Mouse (Mus musculus) bone marrow macrophage, adult 2 months (primary cell): ENCODE measurements around the gene Sema3g. TPM values are rescaled to one million over a fixed set of nuclear protein-coding genes. Genes with fewer than 3 reads are reported as not detected.
A peak's percentile ranks its signal among the peaks of the same experiment; 100 is the strongest.

Source experiments
- H3K27ac ChIP-seq: 2 replicates; pipeline ENCODE4 v1.5.1; 2012; ENCODE audit warnings: low read depth, low read length; ENCODE audit not compliant: insufficient read depth
- H3K4me1 ChIP-seq: 2 replicates; pipeline ENCODE4 v1.6.1; 2012; ENCODE audit warnings: low read length; ENCODE audit not compliant: control insufficient read depth, insufficient read depth
- H3K4me3 ChIP-seq: 2 replicates; pipeline ENCODE4 v1.5.1; 2012; ENCODE audit warnings: mild to moderate bottlenecking, low read length, moderate library complexity; ENCODE audit not compliant: insufficient read depth
- CTCF ChIP-seq: IDR thresholded peaks from 2 replicates; pipeline ENCODE4 v1.5.1; 2012; ENCODE audit warnings: low read depth, mild to moderate bottlenecking, low read length, moderate library complexity
- POLR2A ChIP-seq: IDR thresholded peaks from 2 replicates; pipeline ENCODE4 v1.6.1; 2012; ENCODE audit warnings: mild to moderate bottlenecking, low read depth, low read length, borderline replicate concordance
- polyA plus RNA-seq: library from polyadenylated mRNA; stranded (reverse); fragments of >200 nt; gene quantifications from 2 replicates; pipeline ENCODE4 v1.2.4, GENCODE M21; 2012; ENCODE audit not compliant: missing spikeins, insufficient read depth, insufficient read length

Sema3g gene
- polyA plus RNA-seq, 1 experiment: not detected

- TF ChIP-seq POLR2A: peak; percentile 12; the same call in 1 of the 2 replicates
- no peak for TF ChIP-seq CTCF
- Histone ChIP-seq H3K4me3 (peak overlapping the region; percentile 93), H3K4me1 (peaks cover 8% of the 10 kb centered on the region), H3K27ac (peak overlapping the region; percentile 70)
These were observed 11.1 kb upstream of the Sema3g start for GRCm38 (mm10) chr14:31206472-31206981.

GRCm38 (mm10) chr14:31207070-31207830 lies 10.4 kb upstream of the Sema3g start:
- TF ChIP-seq POLR2A (no peak), CTCF (no peak)
- H3K4me3 ChIP-seq: peak overlapping the region; percentile 67
- H3K4me1 ChIP-seq: peaks cover 8% of the 10 kb centered on the region
- H3K27ac ChIP-seq: no peak overlapping the region; the same call in 1 of the 2 replicates

GRCm38 (mm10) chr14:31208084-31208483 lies 9.6 kb upstream of the Sema3g start, which contains the start of gene Tnnc1:
Gene Tnnc1, plus strand, starts transcription at chr14:31208312.
- TF ChIP-seq CTCF (no peak), POLR2A (no peak)
- peak within 1 kb of the TSS; percentile 67 for H3K4me3 ChIP-seq
- no peak within 1 kb of the TSS for H3K27ac ChIP-seq
- peaks cover 8% of the 10 kb centered on the region for H3K4me1 ChIP-seq

GRCm38 (mm10) chr14:31209133-31209557 lies 8.5 kb upstream of the Sema3g start:
- Histone ChIP-seq H3K4me1 (peaks cover 8% of the 10 kb centered on the region), H3K27ac (no peak overlapping the region), H3K4me3 (no peak overlapping the region)
- TF ChIP-seq CTCF (no peak), POLR2A (no peak)

- Histone ChIP-seq H3K4me3 (no peak overlapping the region), H3K27ac (no peak overlapping the region), H3K4me1 (peaks cover 3% of the 10 kb centered on the region)
- TF ChIP-seq CTCF: no peak
- no peak for TF ChIP-seq POLR2A
These were observed 5.8 kb upstream of the Sema3g start for GRCm38 (mm10) chr14:31211854-31212253.

GRCm38 (mm10) chr14:31212499-31212898 lies 5.2 kb upstream of the Sema3g start:
- Histone ChIP-seq H3K4me1 (no peaks in the 10 kb centered on the region), H3K4me3 (no peak overlapping the region), H3K27ac (no peak overlapping the region)
- TF ChIP-seq CTCF: no peak
- TF ChIP-seq POLR2A: no peak

- no peaks in the 10 kb centered on the region for H3K4me1 ChIP-seq
- no peak overlapping the region for H3K27ac ChIP-seq
- TF ChIP-seq CTCF (no peak), POLR2A (no peak)
- H3K4me3 ChIP-seq: no peak overlapping the region
These were observed 3.8 kb upstream of the Sema3g start for GRCm38 (mm10) chr14:31213868-31214267.

- no peak overlapping the region for H3K4me3 ChIP-seq
- TF ChIP-seq CTCF: no peak
- TF ChIP-seq POLR2A: no peak
- H3K27ac ChIP-seq: no peak overlapping the region
- no peaks in the 10 kb centered on the region for H3K4me1 ChIP-seq
These were observed 3.0 kb upstream of the Sema3g start for GRCm38 (mm10) chr14:31214684-31215083.

GRCm38 (mm10) chr14:31215157-31216002 lies 2.3 kb upstream of the Sema3g start:
- TF ChIP-seq POLR2A: no peak
- peak; percentile 33; the same call in 1 of the 2 replicates for TF ChIP-seq CTCF
- Histone ChIP-seq H3K4me1 (no peaks in the 10 kb centered on the region), H3K27ac (no peak overlapping the region), H3K4me3 (no peak overlapping the region)

GRCm38 (mm10) chr14:31216846-31217245 lies 814 bp upstream of the Sema3g start, which contains the start of gene Nisch:
Gene Nisch, minus strand, starts transcription at chr14:31216946.
- no peaks in the 10 kb centered on the region for H3K4me1 ChIP-seq
- no peak for TF ChIP-seq POLR2A
- no peak for TF ChIP-seq CTCF
- H3K4me3 ChIP-seq: no peak within 1 kb of the TSS
- H3K27ac ChIP-seq: no peak within 1 kb of the TSS
